Mouse (Mus musculus): Measurements from ENCODE around the gene Maml2. TPM values are rescaled to one million over a fixed set of nuclear protein-coding genes. Genes with fewer than 3 reads are reported as not detected.
A peak's percentile ranks its signal among the peaks of the same experiment; 100 is the strongest.

Gene Maml2
- 6.3 and 6.5 TPM in 2 replicates for polyA plus RNA-seq (2014; fragmentation: Nextera tagmentation; extraction: Ambion mirVana)

- ATAC-seq (replicated peaks; ENCODE audit: low FRiP score, low TSS enrichment, low read depth) (peak; percentile 67), DNase-seq (ENCODE audit: low spot score) (peak; percentile 82)
- peak within 1 kb of the TSS; percentile 54 for H3K27ac ChIP-seq (ENCODE audit: low read depth)
- H3K27me3 ChIP-seq (replicated peaks; ENCODE audit: control insufficient read depth, insufficient read depth, low read length): no peaks in the 10 kb centered on the region
- H3K9ac ChIP-seq (ENCODE audit: low read length): peak within 1 kb of the TSS; percentile 53
- under 1% methylated on average over 23 of the region's 23 CpGs for WGBS
- H3K36me3 ChIP-seq (ENCODE audit: control insufficient read depth, insufficient read depth, low read length): no peaks in the 10 kb centered on the region
- H3K4me1 ChIP-seq (replicated peaks; ENCODE audit: control insufficient read depth, insufficient read depth, low read length): peaks cover 20% of the 10 kb centered on the region
- H3K9me3 ChIP-seq (ENCODE audit: control insufficient read depth, low read length): no peaks in the 10 kb centered on the region
- peak within 1 kb of the TSS; percentile 46 for H3K4me3 ChIP-seq (ENCODE audit: low read depth, low read length)
- peak within 1 kb of the TSS; percentile 98 for H3K4me2 ChIP-seq (ENCODE audit: low read length)
Measured at GRCm38 (mm10) chr9:13297668-13298512, at the start of gene Maml2. Gene Maml2 (plus strand): TSS chr9:13297957.

DNA sequence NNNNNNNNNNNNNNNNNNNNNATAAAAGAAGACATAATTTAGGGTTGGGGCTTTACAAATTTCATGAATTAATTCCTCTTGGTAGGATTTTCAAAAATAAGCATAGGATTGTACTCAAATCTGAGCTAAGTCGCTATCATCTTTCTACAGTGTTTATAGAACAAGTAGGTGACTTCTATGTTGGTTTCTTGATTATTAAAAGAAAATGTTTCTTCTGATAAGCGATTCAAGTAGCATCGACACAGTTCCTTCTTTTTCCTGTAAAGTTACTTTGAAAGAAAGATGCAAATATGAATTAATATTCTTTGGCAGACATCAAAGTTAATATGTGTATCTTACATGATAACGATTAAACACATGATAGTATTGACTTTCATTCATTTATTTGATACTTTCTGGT lies 49.7 kb upstream of the Maml2 start:
- no peaks in the 10 kb centered on the region for H3K27me3 ChIP-seq (replicated peaks; ENCODE audit: control insufficient read depth, insufficient read depth, low read length)
- no peak for DNase-seq (ENCODE audit: low spot score)
- no peak overlapping the region for H3K4me2 ChIP-seq (ENCODE audit: low read length)
- no peak overlapping the region for H3K27ac ChIP-seq (ENCODE audit: low read depth)
- no peak overlapping the region for H3K4me3 ChIP-seq (ENCODE audit: low read depth, low read length)
- no peaks in the 10 kb centered on the region for H3K36me3 ChIP-seq (ENCODE audit: control insufficient read depth, insufficient read depth, low read length)
- H3K9me3 ChIP-seq (ENCODE audit: control insufficient read depth, low read length): no peaks in the 10 kb centered on the region
- ATAC-seq (replicated peaks; ENCODE audit: low FRiP score, low TSS enrichment, low read depth): no peak
- no peak overlapping the region for H3K9ac ChIP-seq (ENCODE audit: low read length)
- 92% methylated on average over 4 of the region's 4 CpGs for WGBS
- H3K4me1 ChIP-seq (replicated peaks; ENCODE audit: control insufficient read depth, insufficient read depth, low read length): peaks cover 3% of the 10 kb centered on the region; the same call in 1 of the 2 replicates

DNA sequence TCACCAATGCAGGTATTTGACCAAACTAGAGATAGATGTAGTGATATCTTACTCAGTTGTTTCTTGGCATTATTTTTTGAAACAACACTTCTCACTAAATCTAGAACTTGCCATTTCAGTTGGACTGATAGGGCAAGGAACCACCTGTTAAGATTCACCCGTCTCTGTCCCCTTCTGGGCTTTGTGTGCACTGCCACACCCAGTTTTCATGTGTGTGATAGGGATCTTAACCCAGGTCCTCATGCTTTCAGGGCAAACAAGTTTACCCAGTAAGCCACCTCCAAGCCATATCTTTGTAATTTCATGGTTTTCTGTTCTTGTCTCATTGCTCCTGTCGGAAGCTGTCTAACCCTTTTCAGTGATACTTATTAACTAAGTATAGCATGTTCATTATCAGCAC lies 46.5 kb upstream of the Maml2 start:
- peaks cover 3% of the 10 kb centered on the region; the same call in 1 of the 2 replicates for H3K4me1 ChIP-seq (replicated peaks; ENCODE audit: control insufficient read depth, insufficient read depth, low read length)
- ATAC-seq (replicated peaks; ENCODE audit: low FRiP score, low TSS enrichment, low read depth) (no peak), DNase-seq (ENCODE audit: low spot score) (no peak)
- H3K9ac ChIP-seq (ENCODE audit: low read length): no peak overlapping the region
- H3K9me3 ChIP-seq (ENCODE audit: control insufficient read depth, low read length): no peaks in the 10 kb centered on the region
- H3K4me3 ChIP-seq (ENCODE audit: low read depth, low read length): no peak overlapping the region
- H3K4me2 ChIP-seq (ENCODE audit: low read length): no peak overlapping the region
- no peak overlapping the region for H3K27ac ChIP-seq (ENCODE audit: low read depth)
- 82% methylated on average over 2 of the region's 2 CpGs for WGBS
- H3K36me3 ChIP-seq (ENCODE audit: control insufficient read depth, insufficient read depth, low read length): no peaks in the 10 kb centered on the region
- H3K27me3 ChIP-seq (replicated peaks; ENCODE audit: control insufficient read depth, insufficient read depth, low read length): no peaks in the 10 kb centered on the region

DNA sequence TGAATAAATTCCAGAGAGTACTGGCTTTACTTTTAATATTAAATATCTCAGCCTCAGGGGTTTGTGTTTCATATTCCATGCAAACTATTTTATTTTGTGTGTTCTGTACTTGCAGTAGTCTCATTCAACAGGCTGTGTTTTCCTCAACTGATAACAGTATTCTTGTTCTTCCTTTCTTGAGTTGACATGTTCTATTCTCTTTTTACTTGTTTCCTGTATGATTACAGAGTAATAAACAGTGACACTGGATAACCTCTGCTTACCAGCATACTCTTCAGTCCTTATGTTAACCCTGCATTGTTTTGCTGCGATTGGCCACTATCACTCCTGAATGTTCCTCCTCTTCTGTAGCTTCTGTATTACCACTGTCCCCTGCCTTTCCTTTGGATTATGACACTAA lies 41.0 kb upstream of the Maml2 start:
- Histone ChIP-seq H3K4me3 (ENCODE audit: low read depth, low read length) (no peak overlapping the region), H3K27me3 (replicated peaks; ENCODE audit: control insufficient read depth, insufficient read depth, low read length) (no peaks in the 10 kb centered on the region), H3K9me3 (ENCODE audit: control insufficient read depth, low read length) (no peaks in the 10 kb centered on the region), H3K36me3 (ENCODE audit: control insufficient read depth, insufficient read depth, low read length) (no peaks in the 10 kb centered on the region), H3K27ac (ENCODE audit: low read depth) (no peak overlapping the region), H3K4me2 (ENCODE audit: low read length) (no peak overlapping the region), H3K9ac (ENCODE audit: low read length) (no peak overlapping the region), H3K4me1 (replicated peaks; ENCODE audit: control insufficient read depth, insufficient read depth, low read length) (no peaks in the 10 kb centered on the region)
- 94% methylated on average over 1 of the region's 1 CpGs for WGBS
- ATAC-seq (replicated peaks; ENCODE audit: low FRiP score, low TSS enrichment, low read depth): no peak
- DNase-seq (ENCODE audit: low spot score): no peak

DNA sequence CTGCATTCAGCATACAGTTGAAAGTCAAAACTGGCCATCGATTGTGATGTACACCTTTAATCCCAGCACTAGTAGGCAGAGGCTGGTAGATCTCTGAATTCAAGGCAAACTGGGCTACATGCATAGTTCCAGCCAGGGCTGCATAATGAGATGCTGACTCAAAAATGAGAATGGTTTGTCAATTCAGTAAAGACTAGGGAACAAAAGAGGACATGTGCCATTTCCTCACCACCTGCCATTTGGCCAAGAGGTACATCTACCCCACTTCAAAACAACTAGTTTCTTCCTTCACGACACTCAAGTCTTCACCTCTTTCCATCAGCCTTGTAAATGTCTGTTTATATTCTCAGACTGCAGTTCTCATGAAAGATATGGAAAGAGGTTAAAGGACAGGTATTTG lies 39.6 kb upstream of the Maml2 start:
- no peak overlapping the region for H3K9ac ChIP-seq (ENCODE audit: low read length)
- no peak overlapping the region for H3K4me3 ChIP-seq (ENCODE audit: low read depth, low read length)
- H3K27me3 ChIP-seq (replicated peaks; ENCODE audit: control insufficient read depth, insufficient read depth, low read length): no peaks in the 10 kb centered on the region
- ATAC-seq (replicated peaks; ENCODE audit: low FRiP score, low TSS enrichment, low read depth) (no peak), DNase-seq (ENCODE audit: low spot score) (no peak)
- no peaks in the 10 kb centered on the region for H3K9me3 ChIP-seq (ENCODE audit: control insufficient read depth, low read length)
- H3K4me2 ChIP-seq (ENCODE audit: low read length): no peak overlapping the region
- no peaks in the 10 kb centered on the region for H3K36me3 ChIP-seq (ENCODE audit: control insufficient read depth, insufficient read depth, low read length)
- no peak overlapping the region for H3K27ac ChIP-seq (ENCODE audit: low read depth)
- WGBS: 87% methylated on average over 2 of the region's 2 CpGs
- no peaks in the 10 kb centered on the region for H3K4me1 ChIP-seq (replicated peaks; ENCODE audit: control insufficient read depth, insufficient read depth, low read length)

DNA sequence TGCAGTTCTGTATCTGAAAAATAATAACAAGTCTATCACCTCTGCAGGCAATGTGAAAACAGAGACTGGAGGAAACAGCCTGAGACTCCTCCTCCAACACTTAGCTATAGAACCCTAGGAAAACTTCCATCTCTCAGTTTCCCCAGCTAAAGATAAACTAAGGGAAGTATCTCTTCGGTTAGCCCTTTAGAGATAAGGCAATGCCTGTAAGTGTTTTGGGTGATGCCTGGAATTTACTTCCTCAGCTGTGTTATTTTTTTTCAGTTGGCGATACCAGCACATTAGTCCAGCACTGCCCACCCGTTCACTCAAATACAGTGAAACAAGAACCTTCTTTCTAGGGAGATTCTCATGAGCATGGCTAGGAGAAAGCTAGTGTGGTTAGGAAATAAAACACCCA lies 36.8 kb upstream of the Maml2 start:
- no peaks in the 10 kb centered on the region for H3K4me1 ChIP-seq (replicated peaks; ENCODE audit: control insufficient read depth, insufficient read depth, low read length)
- no peak overlapping the region for H3K9ac ChIP-seq (ENCODE audit: low read length)
- no peaks in the 10 kb centered on the region for H3K9me3 ChIP-seq (ENCODE audit: control insufficient read depth, low read length)
- H3K36me3 ChIP-seq (ENCODE audit: control insufficient read depth, insufficient read depth, low read length): no peaks in the 10 kb centered on the region
- H3K27ac ChIP-seq (ENCODE audit: low read depth): no peak overlapping the region
- WGBS: 72% methylated on average over 3 of the region's 3 CpGs
- no peaks in the 10 kb centered on the region for H3K27me3 ChIP-seq (replicated peaks; ENCODE audit: control insufficient read depth, insufficient read depth, low read length)
- no peak for DNase-seq (ENCODE audit: low spot score)
- no peak for ATAC-seq (replicated peaks; ENCODE audit: low FRiP score, low TSS enrichment, low read depth)
- no peak overlapping the region for H3K4me3 ChIP-seq (ENCODE audit: low read depth, low read length)
- H3K4me2 ChIP-seq (ENCODE audit: low read length): no peak overlapping the region

- ATAC-seq (replicated peaks; ENCODE audit: low FRiP score, low TSS enrichment, low read depth): no peak
- DNase-seq (ENCODE audit: low spot score): no peak
- no peaks in the 10 kb centered on the region for H3K4me1 ChIP-seq (replicated peaks; ENCODE audit: control insufficient read depth, insufficient read depth, low read length)
- H3K9ac ChIP-seq (ENCODE audit: low read length): no peak overlapping the region
- H3K4me2 ChIP-seq (ENCODE audit: low read length): no peak overlapping the region
- no peak overlapping the region for H3K27ac ChIP-seq (ENCODE audit: low read depth)
- WGBS: 89% methylated on average over 1 of the region's 1 CpGs
- no peaks in the 10 kb centered on the region for H3K27me3 ChIP-seq (replicated peaks; ENCODE audit: control insufficient read depth, insufficient read depth, low read length)
- no peaks in the 10 kb centered on the region for H3K9me3 ChIP-seq (ENCODE audit: control insufficient read depth, low read length)
- no peak overlapping the region for H3K4me3 ChIP-seq (ENCODE audit: low read depth, low read length)
- no peaks in the 10 kb centered on the region for H3K36me3 ChIP-seq (ENCODE audit: control insufficient read depth, insufficient read depth, low read length)
Measured at GRCm38 (mm10) chr9:13273219-13273618, 24.5 kb upstream of the Maml2 start.

DNA sequence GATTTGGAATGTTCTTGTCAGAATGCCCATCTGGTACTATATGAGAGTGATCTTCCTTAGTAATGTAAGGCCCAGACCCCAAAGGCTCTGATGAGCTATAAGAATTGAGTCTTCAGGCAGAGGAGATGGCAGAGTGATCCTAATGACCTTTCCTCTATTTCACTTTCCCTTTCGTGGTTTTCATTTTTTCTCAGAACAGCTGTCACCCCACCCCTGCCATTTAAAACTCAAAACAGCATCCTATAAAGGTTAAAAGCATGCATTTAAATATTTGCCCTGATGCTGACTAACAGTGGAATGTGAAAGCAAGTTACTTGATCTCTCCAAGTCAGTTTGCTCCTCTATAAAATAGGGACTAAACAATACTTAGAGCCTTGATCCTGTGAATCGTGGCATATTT lies 10.3 kb upstream of the Maml2 start:
- 74% methylated on average over 2 of the region's 2 CpGs for WGBS

More for the DNA sequence above, 10.3 kb upstream of the Maml2 start:
- ATAC-seq (replicated peaks; ENCODE audit: low FRiP score, low TSS enrichment, low read depth) (no peak), DNase-seq (ENCODE audit: low spot score) (no peak)
- no peak overlapping the region for H3K4me2 ChIP-seq (ENCODE audit: low read length)
- H3K27ac ChIP-seq (ENCODE audit: low read depth): no peak overlapping the region
- no peak overlapping the region for H3K9ac ChIP-seq (ENCODE audit: low read length)
- H3K4me3 ChIP-seq (ENCODE audit: low read depth, low read length): no peak overlapping the region
- no peaks in the 10 kb centered on the region for H3K36me3 ChIP-seq (ENCODE audit: control insufficient read depth, insufficient read depth, low read length)
- no peaks in the 10 kb centered on the region for H3K27me3 ChIP-seq (replicated peaks; ENCODE audit: control insufficient read depth, insufficient read depth, low read length)
- H3K4me1 ChIP-seq (replicated peaks; ENCODE audit: control insufficient read depth, insufficient read depth, low read length): no peaks in the 10 kb centered on the region
- no peaks in the 10 kb centered on the region for H3K9me3 ChIP-seq (ENCODE audit: control insufficient read depth, low read length)

All from intestine, embryonic 14.5 days (tissue).